ENCODE assay signal across 8 mouse cellular contexts in genomic region chr11:59809071-59809669, GRCm38 (mm10). TPM values are rescaled to one million over a fixed set of nuclear protein-coding genes. Genes with fewer than 3 reads are reported as not detected.
DNase-seq lines count a peak whose midpoint lies in the region; ATAC-seq and TF ChIP-seq lines count a peak whose summit lies in the region.

No protein-coding gene starts in this region.

- no peaks in the 10 kb centered on the region for H3K27me3 ChIP-seq in heart, embryonic 10.5 days (ENCODE audit: insufficient read depth, poor library complexity, severe bottlenecking)
- no peaks in the 10 kb centered on the region for H3K27me3 ChIP-seq in kidney, embryonic 16.5 days (ENCODE audit: insufficient read depth, low read length)
- H3K27me3 ChIP-seq in stomach, postnatal 0 days (ENCODE audit: control insufficient read depth, insufficient read depth, low read length) = no peaks in the 10 kb centered on the region

- WGBS in heart, embryonic 10.5 days = 0% methylated on average over 15 of the region's 15 CpGs
- WGBS in kidney, embryonic 16.5 days = 0% methylated on average over 15 of the region's 15 CpGs
- 0% methylated on average over 15 of the region's 15 CpGs for WGBS in stomach, postnatal 0 days

- peak overlapping the region; percentile 100 for H3K27ac ChIP-seq in brown adipose tissue, adult 24 weeks (replicated peaks; ENCODE audit: low read depth, low read length)
- H3K27ac ChIP-seq in heart, embryonic 10.5 days = peak overlapping the region; percentile 100
- peak overlapping the region; percentile 94 for H3K27ac ChIP-seq in kidney, embryonic 16.5 days (ENCODE audit: low read length)
- H3K27ac ChIP-seq in stomach, postnatal 0 days (replicated peaks) = peak overlapping the region; percentile 97

- no peaks in the 10 kb centered on the region for H3K9me3 ChIP-seq in heart, embryonic 10.5 days
- H3K9me3 ChIP-seq in kidney, embryonic 16.5 days (ENCODE audit: low read length) = no peaks in the 10 kb centered on the region
- no peaks in the 10 kb centered on the region for H3K9me3 ChIP-seq in stomach, postnatal 0 days (ENCODE audit: control insufficient read depth, low read length)

- no peak for TF ChIP-seq EP300 in stomach, postnatal 0 days (optimal IDR thresholded peaks at IDR 0.05)

- peak; percentile 11 for DNase-seq in spleen, adult 12 weeks (ENCODE audit: low spot score)
- no peak for DNase-seq in spleen, adult 18-20 months
- no peak for DNase-seq in heart, embryonic 10.5 days (ENCODE audit: low spot score)
- DNase-seq in lung, postnatal 36 days = peak; percentile 89
- peak; percentile 55 for DNase-seq in stomach, postnatal 0 days (ENCODE audit: low spot score)
- no peak for DNase-seq in cerebellum, postnatal 10 days

- H3K36me3 ChIP-seq in heart, embryonic 10.5 days = peaks cover 36% of the 10 kb centered on the region
- H3K36me3 ChIP-seq in kidney, embryonic 16.5 days (ENCODE audit: insufficient read depth, low read length) = peaks cover 23% of the 10 kb centered on the region
- peaks cover 15% of the 10 kb centered on the region for H3K36me3 ChIP-seq in stomach, postnatal 0 days (ENCODE audit: control insufficient read depth, insufficient read depth, low read length)

- peak; percentile 35 for ATAC-seq in kidney, embryonic 16.5 days (ENCODE audit: low FRiP score, low TSS enrichment)
- ATAC-seq in stomach, postnatal 0 days (ENCODE audit: low FRiP score, low TSS enrichment) = peak; percentile 69

- peaks cover 5% of the 10 kb centered on the region for H3K4me1 ChIP-seq in brown adipose tissue, adult 24 weeks (ENCODE audit: control insufficient read depth, insufficient read depth, insufficient read length, low read length)
- peaks cover 18% of the 10 kb centered on the region for H3K4me1 ChIP-seq in heart, embryonic 10.5 days
- peaks cover 11% of the 10 kb centered on the region for H3K4me1 ChIP-seq in kidney, embryonic 16.5 days (ENCODE audit: insufficient read depth, low read length)
- H3K4me1 ChIP-seq in stomach, postnatal 0 days (replicated peaks; ENCODE audit: control insufficient read depth, insufficient read depth) = 0 out of 2 replicates have a peak, but pooled peaks cover 5% of the 10 kb centered on the region

- peak overlapping the region; percentile 76 for H3K4me2 ChIP-seq in kidney, embryonic 16.5 days (replicated peaks; ENCODE audit: low read depth, low read length)
- H3K4me2 ChIP-seq in stomach, postnatal 0 days (replicated peaks; ENCODE audit: low read depth) = peak overlapping the region; percentile 84

- no peak for TF ChIP-seq CTCF in stomach, postnatal 0 days (IDR thresholded peaks at IDR 0.05; ENCODE audit: low read depth)

- H3K4me3 ChIP-seq in brown adipose tissue, adult 24 weeks (ENCODE audit: insufficient read depth, low read depth, low read length) = peak overlapping the region; percentile 85
- peak overlapping the region; percentile 92 for H3K4me3 ChIP-seq in heart, embryonic 10.5 days
- H3K4me3 ChIP-seq in kidney, embryonic 16.5 days (ENCODE audit: low read length) = peak overlapping the region; percentile 73
- H3K4me3 ChIP-seq in stomach, postnatal 0 days (ENCODE audit: low read depth, low read length) = peak overlapping the region; percentile 79

- H3K9ac ChIP-seq in kidney, embryonic 16.5 days (replicated peaks; ENCODE audit: low read length) = peak overlapping the region; percentile 91
- H3K9ac ChIP-seq in stomach, postnatal 0 days (ENCODE audit: low read length) = peak overlapping the region; percentile 97

RNA-seq across cellular contexts. Expression of gene Flcn, which starts 0.6 kb away (rescaled TPM):
- polyA plus RNA-seq in brown adipose tissue, adult 24 weeks (2012; ENCODE audit: insufficient read depth, insufficient read length, missing spikeins) = 17.9 and 27.3 TPM in 2 replicates
- 24.7 and 25.0 TPM in 2 replicates for polyA plus RNA-seq in heart, embryonic 10.5 days (2016; fragmentation: Nextera tagmentation; extraction: Ambion mirVana)
- polyA plus RNA-seq in kidney, embryonic 16.5 days (2015; fragmentation: Nextera tagmentation; extraction: Ambion mirVana) = 37.7 and 41.5 TPM in 2 replicates
- 16.1 and 16.9 TPM in 2 replicates for polyA plus RNA-seq in stomach, postnatal 0 days (2015; fragmentation: Nextera tagmentation; extraction: Ambion mirVana)

RNA-seq across cellular contexts. Expression of gene Pld6, which starts 21.7 kb away (rescaled TPM):
- 1.3 and 3.8 TPM in 2 replicates for polyA plus RNA-seq in brown adipose tissue, adult 24 weeks (2012; ENCODE audit: insufficient read depth, insufficient read length, missing spikeins)
- 5.3 and 6.5 TPM in 2 replicates for polyA plus RNA-seq in heart, embryonic 10.5 days (2016; fragmentation: Nextera tagmentation; extraction: Ambion mirVana)
- polyA plus RNA-seq in kidney, embryonic 16.5 days (2015; fragmentation: Nextera tagmentation; extraction: Ambion mirVana) = 5.8 and 6.6 TPM in 2 replicates
- 5.9 and 6.7 TPM in 2 replicates for polyA plus RNA-seq in stomach, postnatal 0 days (2015; fragmentation: Nextera tagmentation; extraction: Ambion mirVana)

RNA-seq across cellular contexts. Expression of gene Nt5m, which starts 30.1 kb away (rescaled TPM):
- 32.1 and 33.2 TPM in 2 replicates for polyA plus RNA-seq in brown adipose tissue, adult 24 weeks (2012; ENCODE audit: insufficient read depth, insufficient read length, missing spikeins)
- polyA plus RNA-seq in heart, embryonic 10.5 days (2016; fragmentation: Nextera tagmentation; extraction: Ambion mirVana) = 39.4 and 39.9 TPM in 2 replicates
- 44.4 and 46.3 TPM in 2 replicates for polyA plus RNA-seq in kidney, embryonic 16.5 days (2015; fragmentation: Nextera tagmentation; extraction: Ambion mirVana)
- 21.9 and 23.4 TPM in 2 replicates for polyA plus RNA-seq in stomach, postnatal 0 days (2015; fragmentation: Nextera tagmentation; extraction: Ambion mirVana)

RNA-seq across cellular contexts. Expression of gene Cops3, which starts 30.5 kb away (rescaled TPM):
- 105 and 106 TPM in 2 replicates for polyA plus RNA-seq in brown adipose tissue, adult 24 weeks (2012; ENCODE audit: insufficient read depth, insufficient read length, missing spikeins)
- polyA plus RNA-seq in heart, embryonic 10.5 days (2016; fragmentation: Nextera tagmentation; extraction: Ambion mirVana) = 192 and 210 TPM in 2 replicates
- 215 and 224 TPM in 2 replicates for polyA plus RNA-seq in kidney, embryonic 16.5 days (2015; fragmentation: Nextera tagmentation; extraction: Ambion mirVana)
- polyA plus RNA-seq in stomach, postnatal 0 days (2015; fragmentation: Nextera tagmentation; extraction: Ambion mirVana) = 90.8 and 92.8 TPM in 2 replicates

Comparison
In these comparisons a context has a peak if more than half of its experiments do, and no peak if none do; other contexts are left out.
1. DNase-seq: peak in spleen, adult 12 weeks (single experiment), lung, postnatal 36 days (single experiment) and stomach, postnatal 0 days (single experiment); none in spleen, adult 18-20 months (0 of 2), heart, embryonic 10.5 days (single experiment) and cerebellum, postnatal 10 days (0 of 2).
2. Peak in every context shown above with its lines, with median percentiles within 50 percentile points of each other: H3K27ac ChIP-seq and H3K4me3 ChIP-seq.